In the genomic region with DNA sequence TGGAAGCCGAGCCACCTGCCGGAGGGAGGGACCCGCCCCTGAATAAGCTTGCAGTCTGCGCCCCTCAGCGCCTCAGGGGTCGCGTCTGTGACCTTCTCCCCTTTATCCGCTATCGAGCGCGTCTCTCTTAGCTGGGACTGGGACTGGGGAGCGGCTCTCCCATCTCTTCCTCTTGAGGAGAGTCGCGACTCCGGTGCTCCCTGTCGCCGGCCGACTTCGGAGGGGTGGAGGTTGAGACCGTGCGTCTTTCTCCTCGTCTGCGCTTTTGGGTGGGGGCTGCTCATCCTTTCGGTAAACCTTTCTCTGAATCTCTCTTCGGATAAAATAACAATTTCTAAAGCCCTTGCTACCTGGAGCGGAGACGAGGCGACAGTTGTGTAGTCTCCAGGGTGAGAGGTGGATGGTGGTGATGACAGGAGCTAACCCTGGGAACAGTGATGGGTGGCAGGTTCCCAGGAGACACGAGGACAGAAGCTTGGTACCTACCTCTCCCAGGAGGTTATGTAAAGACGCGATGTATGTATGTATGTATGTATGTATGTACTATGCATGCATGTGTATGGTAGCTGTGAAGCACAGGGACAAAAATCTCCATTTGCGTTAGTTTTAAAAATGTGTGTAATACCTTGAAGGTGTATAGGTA, we compare ENCODE assay signal across 8 mouse cellular contexts. TPM values are rescaled to one million over a fixed set of nuclear protein-coding genes. Genes with fewer than 3 reads are reported as not detected.
DNase-seq lines count a peak whose midpoint lies in the region; ATAC-seq and TF ChIP-seq lines count a peak whose summit lies in the region.

No protein-coding gene starts in this region.

- peaks cover 3% of the 10 kb centered on the region; the same call in 1 of the 2 replicates for H3K4me1 ChIP-seq in thymus, adult 2 months (replicated peaks; ENCODE audit: control insufficient read depth, insufficient read depth, low read length)
- H3K4me1 ChIP-seq in forebrain, embryonic 14.5 days (ENCODE audit: control insufficient read depth, insufficient read depth, low read length): peaks cover 14% of the 10 kb centered on the region
- H3K4me1 ChIP-seq in midbrain, postnatal 0 days (ENCODE audit: insufficient read depth, low read length): 0 out of 2 replicates have a peak, but pooled peaks cover 3% of the 10 kb centered on the region

- WGBS in thymus, adult 2 months: 2% methylated on average over 32 of the region's 32 CpGs
- WGBS in forebrain, embryonic 14.5 days: 1% methylated on average over 32 of the region's 32 CpGs
- WGBS in midbrain, postnatal 0 days: under 1% methylated on average over 31 of the region's 32 CpGs

- DNase-seq in embryo, embryonic 10 days (ENCODE audit: low spot score): peak; percentile 53
- no peak for DNase-seq in embryo, embryonic 9.5 days (ENCODE audit: extremely low spot score)
- DNase-seq in thymus, adult 2 months: peak; percentile 45
- DNase-seq in thymus, postnatal 36 days: no peak
- DNase-seq in forebrain, embryonic 14.5 days (ENCODE audit: low spot score): peak; percentile 48
- peak; percentile 16 for DNase-seq in kidney, postnatal 10 days
- DNase-seq in midbrain, postnatal 0 days (ENCODE audit: low spot score): peak; percentile 22
- DNase-seq in adrenal gland, postnatal 4 days (ENCODE audit: low spot score in 2 of 2): no peak

- H3K36me3 ChIP-seq in thymus, adult 2 months (ENCODE audit: control insufficient read depth, insufficient read depth, low read length): no peaks in the 10 kb centered on the region
- H3K36me3 ChIP-seq in forebrain, embryonic 14.5 days (ENCODE audit: control insufficient read depth, insufficient read depth, low read length): no peaks in the 10 kb centered on the region
- H3K36me3 ChIP-seq in midbrain, postnatal 0 days (ENCODE audit: insufficient read depth, low read length): no peaks in the 10 kb centered on the region

- peak overlapping the region; percentile 95 for H3K4me3 ChIP-seq in thymus, adult 2 months (ENCODE audit: control insufficient read depth, insufficient read depth, low read length)
- peak overlapping the region; percentile 98 for H3K4me3 ChIP-seq in forebrain, embryonic 14.5 days (ENCODE audit: low read depth, low read length)
- peak overlapping the region; percentile 99 for H3K4me3 ChIP-seq in midbrain, postnatal 0 days (ENCODE audit: low read depth, low read length)

- TF ChIP-seq CTCF in thymus, adult 2 months (IDR thresholded peaks at IDR 0.05; ENCODE audit: borderline replicate concordance, control insufficient read depth, extremely low read depth, insufficient read depth, low read length, poor library complexity): no peak
- TF ChIP-seq CTCF in midbrain, postnatal 0 days (IDR thresholded peaks at IDR 0.05): no peak

- H3K4me2 ChIP-seq in forebrain, embryonic 14.5 days (ENCODE audit: low read length): peak overlapping the region; percentile 78
- H3K4me2 ChIP-seq in midbrain, postnatal 0 days (ENCODE audit: low read depth, low read length, poor library complexity, severe bottlenecking): peak overlapping the region; percentile 67

- H3K9ac ChIP-seq in forebrain, embryonic 14.5 days (ENCODE audit: low read length): peak overlapping the region; percentile 98
- peak overlapping the region; percentile 100 for H3K9ac ChIP-seq in midbrain, postnatal 0 days (replicated peaks; ENCODE audit: low read length, poor library complexity, severe bottlenecking)

- H3K27ac ChIP-seq in thymus, adult 2 months (ENCODE audit: control insufficient read depth, insufficient read depth, low read length): no peak overlapping the region
- peak overlapping the region; percentile 97 for H3K27ac ChIP-seq in forebrain, embryonic 14.5 days (ENCODE audit: low read depth, low read length)
- H3K27ac ChIP-seq in midbrain, postnatal 0 days (ENCODE audit: low read depth, low read length): peak overlapping the region; percentile 99

- TF ChIP-seq POLR2A in thymus, adult 2 months (IDR thresholded peaks at IDR 0.05; ENCODE audit: control insufficient read depth, extremely low read depth, insufficient read depth, low read length, poor library complexity): no peak

- peak; percentile 68 for ATAC-seq in forebrain, embryonic 14.5 days
- peak; percentile 55; the same call in 1 of the 2 replicates for ATAC-seq in midbrain, postnatal 0 days (ENCODE audit: low FRiP score)

- no peaks in the 10 kb centered on the region for H3K9me3 ChIP-seq in forebrain, embryonic 14.5 days (replicated peaks; ENCODE audit: control insufficient read depth, low read length)
- no peaks in the 10 kb centered on the region for H3K9me3 ChIP-seq in midbrain, postnatal 0 days (ENCODE audit: low read length)

- no peaks in the 10 kb centered on the region for H3K27me3 ChIP-seq in thymus, adult 2 months (ENCODE audit: control insufficient read depth, insufficient read depth, low read length)
- no peaks in the 10 kb centered on the region for H3K27me3 ChIP-seq in forebrain, embryonic 14.5 days (replicated peaks; ENCODE audit: control insufficient read depth, insufficient read depth, low read length)
- H3K27me3 ChIP-seq in midbrain, postnatal 0 days (ENCODE audit: insufficient read depth, low read length): no peaks in the 10 kb centered on the region

RNA-seq across cellular contexts. Expression of a gene that starts 0.7 kb away (rescaled TPM):
- 28.2 and 28.6 TPM in 2 replicates for polyA plus RNA-seq in thymus, adult 2 months (2012; rRNA removed)
- polyA plus RNA-seq in forebrain, embryonic 14.5 days (2014; fragmentation: Nextera tagmentation; extraction: Ambion mirVana): 31.9 and 44.3 TPM in 2 replicates
- total RNA-seq in midbrain, postnatal 0 days (2014; rRNA removed): 114 and 124 TPM in 2 replicates
- polyA plus RNA-seq in midbrain, postnatal 0 days (2015; fragmentation: Nextera tagmentation; extraction: Ambion mirVana): 27.9 and 32.9 TPM in 2 replicates
- total RNA-seq in adrenal gland, postnatal 4 days (2021): 10 to 100 TPM; 43.3 to 51.3 TPM

Comparison
In these comparisons a context has a peak if more than half of its experiments do, and no peak if none do; other contexts are left out.
1. DNase-seq: peak in embryo, embryonic 10 days (single experiment), thymus, adult 2 months (single experiment), forebrain, embryonic 14.5 days (single experiment), kidney, postnatal 10 days (single experiment) and midbrain, postnatal 0 days (single experiment); none in embryo, embryonic 9.5 days (single experiment), thymus, postnatal 36 days (0 of 2) and adrenal gland, postnatal 4 days (0 of 2).
2. Peak in every context shown above with its lines, with median percentiles within 50 percentile points of each other: H3K4me3 ChIP-seq.